Mouse (Mus musculus) left cerebral cortex, adult 6 months (tissue): Measurements from ENCODE around the gene Gm17584. TPM values are rescaled to one million over a fixed set of nuclear protein-coding genes. Genes with fewer than 3 reads are reported as not detected.

Experiments
- long read RNA-seq, 2 experiments: library from polyadenylated mRNA; unstranded; transcript quantifications; one replicate each; pipeline ENCODE4 v2.0.0; 2019 to 2020
- polyA plus RNA-seq: library from polyadenylated mRNA; unstranded; fragments of <200 nt; fragmentation: Nextera tagmentation; gene quantifications from 2 replicates; pipeline ENCODE4 v1.2.3, GENCODE M21; 2021

The Gm17584 gene
- not detected in 2 replicates for polyA plus RNA-seq
- long read RNA-seq, experiment 1: 0 reads
- long read RNA-seq, experiment 2: 0 reads

GRCm38 (mm10) chrX:124500263-124500662 lies at the start of gene Gm17584:
Gene Gm17584, plus strand, starts transcription at chrX:124500563.

Other genes starting within 250 kb of the Gm17584 start
- gene Gm17469, start 129.3 kb downstream of the Gm17584 start, polyA plus RNA-seq: not detected in 2 replicates